Mouse (Mus musculus) myocyte (in vitro differentiated cells): ENCODE data around the gene Ulk4.

Experiments
- CEBPB ChIP-seq: IDR thresholded peaks from 2 replicates; pipeline ENCODE4 v1.6.1; 2011; ENCODE audit warnings: mild to moderate bottlenecking, moderate library complexity; ENCODE audit not compliant: poor library complexity, insufficient read depth, severe bottlenecking
- E2F4 ChIP-seq: IDR thresholded peaks from one replicate; pipeline ENCODE4 v1.6.1; 2011; ENCODE audit warnings: mild to moderate bottlenecking, control low read depth, moderate library complexity; ENCODE audit not compliant: insufficient read depth
- MAX ChIP-seq: IDR thresholded peaks from one replicate; pipeline ENCODE4 v1.6.1; 2011; ENCODE audit warnings: low read depth, mild to moderate bottlenecking, control low read depth
- MYOD1 ChIP-seq, 3 experiments: IDR thresholded peaks; one replicate each; pipeline ENCODE4 v1.6.1; 2011; ENCODE audit warnings: control low read depth in 2 of 3, low read depth in 2 of 3, mild to moderate bottlenecking in 2 of 3, moderate library complexity in 1 of 3; ENCODE audit not compliant: insufficient read length in 2 of 3, control insufficient read depth in 1 of 3
- POLR2A ChIP-seq: IDR thresholded peaks from one replicate; pipeline ENCODE4 v1.6.1; 2011; ENCODE audit warnings: low read depth, mild to moderate bottlenecking, control low read depth, moderate library complexity; ENCODE audit not compliant: insufficient read length
- POLR2AphosphoS2 ChIP-seq: IDR thresholded peaks from one replicate; pipeline ENCODE4 v1.6.1; 2011; ENCODE audit warnings: low read depth, control low read depth; ENCODE audit not compliant: insufficient read length
- REST ChIP-seq: IDR thresholded peaks from one replicate; pipeline ENCODE4 v1.6.1; 2011; ENCODE audit warnings: mild to moderate bottlenecking, control low read depth, moderate library complexity; ENCODE audit not compliant: insufficient read depth, insufficient read length
- TCF12 ChIP-seq: IDR thresholded peaks from one replicate; pipeline ENCODE4 v1.6.1; 2011; ENCODE audit warnings: mild to moderate bottlenecking, control low read depth; ENCODE audit not compliant: poor library complexity, insufficient read depth, severe bottlenecking
- USF1 ChIP-seq: IDR thresholded peaks from one replicate; pipeline ENCODE4 v1.6.1; 2011; ENCODE audit warnings: low read depth, mild to moderate bottlenecking, control low read depth, moderate library complexity

- TF ChIP-seq USF1 (no peak), POLR2A (no peak), POLR2AphosphoS2 (no peak), CEBPB (no peak), MAX (no peak), TCF12 (no peak), MYOD1 (IDR thresholded peaks at IDR 0.05; ENCODE audit: control insufficient read depth in 1 of 3, insufficient read length in 2 of 3, low read depth in 2 of 3) (no peak), E2F4 (no peak), REST (no peak)
Observed at GRCm38 (mm10) chr9:121319323-121319966, 42.4 kb upstream of the Ulk4 start.
